Mouse (Mus musculus) adrenal gland, adult 2 months (tissue): ENCODE measurements around the gene Ebf3. TPM values are rescaled to one million over a fixed set of nuclear protein-coding genes. Genes with fewer than 3 reads are reported as not detected.

ENCODE experiments used
- DNase-seq: peaks from one replicate; pipeline ENCODE4 v3.0.0; 2021
- polyA plus RNA-seq: library from polyadenylated mRNA; depleted of rRNA; stranded (reverse); fragments of >200 nt; gene quantifications from 2 replicates; pipeline ENCODE4 v1.2.3, GENCODE M21; 2012
- total RNA-seq, 2 experiments: library from RNA; stranded (reverse); gene quantifications; 2 replicates each; pipeline ENCODE4 v1.2.3; 2021

Ebf3 gene
- total and polyA plus RNA-seq, 3 experiments: 3.7 to 8.7 (median 4.5) TPM

- DNase-seq: no peak
These were observed 1.9 kb downstream of the Ebf3 start for GRCm38 (mm10) chr7:137312166-137312932.

GRCm38 (mm10) chr7:137311341-137312110 is 2.7 kb downstream of the Ebf3 start:
- DNase-seq: no peak

GRCm38 (mm10) chr7:137310876-137311275 is 3.4 kb downstream of the Ebf3 start:
- DNase-seq: no peak

GRCm38 (mm10) chr7:137310091-137310761 is 4.0 kb downstream of the Ebf3 start:
- DNase-seq: no peak

- DNase-seq: no peak
These were observed 4.9 kb downstream of the Ebf3 start for GRCm38 (mm10) chr7:137309071-137310066.

GRCm38 (mm10) chr7:137308061-137309060 is 5.9 kb downstream of the Ebf3 start:
- no peak for DNase-seq

- no peak for DNase-seq
These were observed 7.1 kb downstream of the Ebf3 start for GRCm38 (mm10) chr7:137307131-137307530.

GRCm38 (mm10) chr7:137306127-137306526 is 8.1 kb downstream of the Ebf3 start:
- DNase-seq: no peak

GRCm38 (mm10) chr7:137303776-137304171 is 10.5 kb downstream of the Ebf3 start:
- no peak for DNase-seq

GRCm38 (mm10) chr7:137302961-137303775 is 11.1 kb downstream of the Ebf3 start:
- DNase-seq: no peak

- no peak for DNase-seq
These were observed 12.1 kb downstream of the Ebf3 start for GRCm38 (mm10) chr7:137302161-137302560.

GRCm38 (mm10) chr7:137301329-137301751 is 12.9 kb downstream of the Ebf3 start:
- DNase-seq: no peak

- no peak for DNase-seq
These were observed 13.4 kb downstream of the Ebf3 start for GRCm38 (mm10) chr7:137300826-137301225.

- no peak for DNase-seq
These were observed 14.1 kb downstream of the Ebf3 start for GRCm38 (mm10) chr7:137300169-137300568.

GRCm38 (mm10) chr7:137297594-137298381 is 16.5 kb downstream of the Ebf3 start:
- no peak for DNase-seq

GRCm38 (mm10) chr7:137297131-137297530 is 17.1 kb downstream of the Ebf3 start:
- no peak for DNase-seq

GRCm38 (mm10) chr7:137295612-137296011 is 18.6 kb downstream of the Ebf3 start:
- DNase-seq: no peak

- no peak for DNase-seq
These were observed 19.8 kb downstream of the Ebf3 start for GRCm38 (mm10) chr7:137294446-137294845.
